8 mouse cellular contexts compared by ENCODE assay signal in the genomic region with DNA sequence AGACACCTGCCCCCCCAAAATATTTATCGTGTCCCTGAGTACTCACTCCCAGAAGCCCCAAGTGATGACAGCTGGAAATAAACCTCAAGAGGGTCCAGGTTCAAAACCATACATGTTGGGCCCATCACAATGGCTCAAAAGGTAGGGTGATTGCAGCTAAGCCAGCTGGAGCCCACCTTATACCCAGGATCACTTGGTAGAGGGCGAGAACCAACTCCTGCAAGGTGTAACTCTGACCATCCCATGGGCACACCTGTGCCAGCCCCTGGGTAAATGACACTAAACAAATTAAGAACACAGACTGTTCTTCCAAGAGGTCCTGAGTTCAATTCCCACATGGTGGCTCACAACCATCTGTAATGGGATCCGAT. TPM values are rescaled to one million over a fixed set of nuclear protein-coding genes. Genes with fewer than 3 reads are reported as not detected.
DNase-seq lines count a peak whose midpoint lies in the region; ATAC-seq and TF ChIP-seq lines count a peak whose summit lies in the region.

No protein-coding gene starts in this region.

- no peaks in the 10 kb centered on the region for H3K27me3 ChIP-seq in heart, embryonic 14.5 days (ENCODE audit: control insufficient read depth, insufficient read depth, low read length)
- H3K27me3 ChIP-seq in hindbrain, embryonic 12.5 days = no peaks in the 10 kb centered on the region
- no peaks in the 10 kb centered on the region for H3K27me3 ChIP-seq in midbrain, embryonic 12.5 days

- no peak for DNase-seq in heart, adult 8-10 months (ENCODE audit: low spot score)
- no peak for DNase-seq in B cell, adult 2 months
- no peak for DNase-seq in gastrocnemius, postnatal 25 days
- no peak for DNase-seq in MN1 (ENCODE audit: low spot score)

- peak overlapping the region; percentile 73 for H3K9ac ChIP-seq in heart, embryonic 14.5 days (ENCODE audit: low read length)
- H3K9ac ChIP-seq in hindbrain, embryonic 12.5 days = peak overlapping the region; percentile 43
- H3K9ac ChIP-seq in midbrain, embryonic 12.5 days (replicated peaks) = peak overlapping the region; percentile 41

- WGBS in heart, embryonic 14.5 days = 62% methylated on average over 3 of the region's 3 CpGs
- 59% methylated on average over 3 of the region's 3 CpGs for WGBS in bone marrow, adult 2 months
- WGBS in hindbrain, embryonic 12.5 days = 54% methylated on average over 3 of the region's 3 CpGs
- 54% methylated on average over 3 of the region's 3 CpGs for WGBS in midbrain, embryonic 12.5 days

- peaks cover 20 to 29% of the 10 kb centered on the region in 2 experiments for H3K4me1 ChIP-seq in heart, embryonic 14.5 days (ENCODE audit: control insufficient read depth in 2 of 2, insufficient read depth in 2 of 2, low read length in 2 of 2)
- peaks cover 4% of the 10 kb centered on the region for H3K4me1 ChIP-seq in bone marrow, adult 2 months (ENCODE audit: control insufficient read depth, insufficient read depth, low read length)
- peaks cover 27% of the 10 kb centered on the region for H3K4me1 ChIP-seq in hindbrain, embryonic 12.5 days
- peaks cover 33% of the 10 kb centered on the region for H3K4me1 ChIP-seq in midbrain, embryonic 12.5 days

- H3K9me3 ChIP-seq in heart, embryonic 14.5 days (ENCODE audit: control insufficient read depth, low read length) = no peaks in the 10 kb centered on the region
- no peaks in the 10 kb centered on the region for H3K9me3 ChIP-seq in hindbrain, embryonic 12.5 days (replicated peaks)
- no peaks in the 10 kb centered on the region for H3K9me3 ChIP-seq in midbrain, embryonic 12.5 days

- peak overlapping the region; percentile 74 to 76 for H3K27ac ChIP-seq in heart, embryonic 14.5 days (replicated peaks in 1 of 2; ENCODE audit: control insufficient read depth in 1 of 2, insufficient read depth in 1 of 2, low read depth in 2 of 2, low read length in 2 of 2)
- H3K27ac ChIP-seq in bone marrow, adult 2 months (ENCODE audit: control insufficient read depth, insufficient read depth, low read depth, low read length, poor library complexity) = peak overlapping the region; percentile 74
- H3K27ac ChIP-seq in hindbrain, embryonic 12.5 days = peak overlapping the region; percentile 77
- peak overlapping the region; percentile 81 for H3K27ac ChIP-seq in midbrain, embryonic 12.5 days (replicated peaks)

- peak overlapping the region; percentile 67 to 71 for H3K4me3 ChIP-seq in heart, embryonic 14.5 days (ENCODE audit: control insufficient read depth in 1 of 2, insufficient read depth in 1 of 2, low read depth in 1 of 2, low read length in 2 of 2)
- peak overlapping the region; percentile 85 for H3K4me3 ChIP-seq in bone marrow, adult 2 months (replicated peaks; ENCODE audit: control insufficient read depth, low read depth, low read length)
- peak overlapping the region; percentile 88 for H3K4me3 ChIP-seq in hindbrain, embryonic 12.5 days
- peak overlapping the region; percentile 85 for H3K4me3 ChIP-seq in midbrain, embryonic 12.5 days

- H3K4me2 ChIP-seq in heart, embryonic 14.5 days (ENCODE audit: low read length) = peak overlapping the region; percentile 78
- H3K4me2 ChIP-seq in hindbrain, embryonic 12.5 days (replicated peaks) = peak overlapping the region; percentile 82
- peak overlapping the region; percentile 60 for H3K4me2 ChIP-seq in midbrain, embryonic 12.5 days (replicated peaks)

- ATAC-seq in heart, embryonic 14.5 days (ENCODE audit: insufficient number of reproducible peaks, insufficient read depth, low FRiP score, low read depth) = no peak
- no peak for ATAC-seq in hindbrain, embryonic 12.5 days (ENCODE audit: low FRiP score)
- 0 out of 2 replicates have a peak, but pooled peaks have one; percentile 0 for ATAC-seq in midbrain, embryonic 12.5 days (ENCODE audit: low FRiP score, low read depth)

- no peak for TF ChIP-seq CTCF in bone marrow, adult 2 months (IDR thresholded peaks at IDR 0.05; ENCODE audit: control insufficient read depth, insufficient read depth, low read length)

- peaks cover 20% of the 10 kb centered on the region for H3K36me3 ChIP-seq in heart, embryonic 14.5 days (ENCODE audit: control insufficient read depth, insufficient read depth, low read length)
- peaks cover 11% of the 10 kb centered on the region for H3K36me3 ChIP-seq in hindbrain, embryonic 12.5 days
- peaks cover 16% of the 10 kb centered on the region for H3K36me3 ChIP-seq in midbrain, embryonic 12.5 days

- no peak for TF ChIP-seq POLR2A in bone marrow, adult 2 months (IDR thresholded peaks at IDR 0.05; ENCODE audit: borderline replicate concordance, control insufficient read depth, low read depth, low read length)

RNA-seq across cellular contexts. Expression of gene Fzr1, which starts 0.9 kb away (rescaled TPM):
- 64.6 and 67.0 TPM in 2 replicates for polyA plus RNA-seq in heart, embryonic 14.5 days (2014; fragmentation: Nextera tagmentation; extraction: Ambion mirVana)
- 10 to 100 TPM; 25.9 to 39.0 (median 32.2) TPM for total RNA-seq in heart, adult 8-10 months (2022)
- 126 and 131 TPM in 2 replicates for polyA plus RNA-seq in bone marrow, adult 2 months (2011; ENCODE audit: insufficient read depth, insufficient read length, low replicate concordance, missing spikeins)
- polyA plus RNA-seq in hindbrain, embryonic 12.5 days (2016; fragmentation: Nextera tagmentation; extraction: Ambion mirVana) = 132 and 134 TPM in 2 replicates
- 135 and 139 TPM in 2 replicates for polyA plus RNA-seq in midbrain, embryonic 12.5 days (2016; fragmentation: Nextera tagmentation; extraction: Ambion mirVana)
- 10 to 100 TPM; 13.5 to 14.0 TPM for total RNA-seq in gastrocnemius, postnatal 25 days (2021)

RNA-seq across cellular contexts. Expression of gene Dohh, which starts 5.1 kb away (rescaled TPM):
- polyA plus RNA-seq in heart, embryonic 14.5 days (2014; fragmentation: Nextera tagmentation; extraction: Ambion mirVana) = 52.6 and 53.5 TPM in 2 replicates
- 10 to 100 TPM; 49.1 to 55.0 (median 53.8) TPM for total RNA-seq in heart, adult 8-10 months (2022)
- polyA plus RNA-seq in bone marrow, adult 2 months (2011; ENCODE audit: insufficient read depth, insufficient read length, low replicate concordance, missing spikeins) = 14.6 and 23.0 TPM in 2 replicates
- polyA plus RNA-seq in hindbrain, embryonic 12.5 days (2016; fragmentation: Nextera tagmentation; extraction: Ambion mirVana) = 62.7 and 67.5 TPM in 2 replicates
- 63.5 and 67.2 TPM in 2 replicates for polyA plus RNA-seq in midbrain, embryonic 12.5 days (2016; fragmentation: Nextera tagmentation; extraction: Ambion mirVana)
- 10 to 100 TPM; 41.1 to 41.2 TPM for total RNA-seq in gastrocnemius, postnatal 25 days (2021)

RNA-seq across cellular contexts. Expression of gene Gm48551, which starts 5.1 kb away (rescaled TPM):
- polyA plus RNA-seq in heart, embryonic 14.5 days (2014; fragmentation: Nextera tagmentation; extraction: Ambion mirVana) = 1.7 and 2.0 TPM in 2 replicates
- 1 to 10 TPM in 2 of 4 experiments, under 1 TPM in 2; 0.73 to 1.3 (median 1.0) TPM for total RNA-seq in heart, adult 8-10 months (2022)
- polyA plus RNA-seq in bone marrow, adult 2 months (2011; ENCODE audit: insufficient read depth, insufficient read length, low replicate concordance, missing spikeins) = 3.4 and 4.3 TPM in 2 replicates
- polyA plus RNA-seq in hindbrain, embryonic 12.5 days (2016; fragmentation: Nextera tagmentation; extraction: Ambion mirVana) = 5.7 and 5.9 TPM in 2 replicates
- polyA plus RNA-seq in midbrain, embryonic 12.5 days (2016; fragmentation: Nextera tagmentation; extraction: Ambion mirVana) = 4.2 and 5.5 TPM in 2 replicates
- total RNA-seq in gastrocnemius, postnatal 25 days (2021) = 1 to 10 TPM in 1 of 2 experiments, under 1 TPM in 1; 0.78 to 1.0 TPM

RNA-seq across cellular contexts. Expression of gene Gm48552, which starts 9.6 kb away (rescaled TPM):
- 1.0 TPM in 2 replicates for polyA plus RNA-seq in heart, embryonic 14.5 days (2014; fragmentation: Nextera tagmentation; extraction: Ambion mirVana)
- under 1 TPM in 2 of 4 experiments, not detected in 2; 0.50 to 0.72 TPM for total RNA-seq in heart, adult 8-10 months (2022)
- polyA plus RNA-seq in bone marrow, adult 2 months (2011; ENCODE audit: insufficient read depth, insufficient read length, low replicate concordance, missing spikeins) = not detected in 2 replicates
- 1.1 and 2.4 TPM in 2 replicates for polyA plus RNA-seq in hindbrain, embryonic 12.5 days (2016; fragmentation: Nextera tagmentation; extraction: Ambion mirVana)
- 0.50 and 2.3 TPM in 2 replicates for polyA plus RNA-seq in midbrain, embryonic 12.5 days (2016; fragmentation: Nextera tagmentation; extraction: Ambion mirVana)
- total RNA-seq in gastrocnemius, postnatal 25 days (2021) = under 1 TPM in 1 of 2 experiments, not detected in 1; 0.59 TPM

RNA-seq across cellular contexts. Expression of gene 4930404N11Rik, which starts 13.6 kb away (rescaled TPM):
- polyA plus RNA-seq in heart, embryonic 14.5 days (2014; fragmentation: Nextera tagmentation; extraction: Ambion mirVana) = 0.28 and 0.38 TPM in 2 replicates
- total RNA-seq in heart, adult 8-10 months (2022) = under 1 TPM in 2 of 4 experiments, not detected in 2; 0.29 to 0.66 TPM
- polyA plus RNA-seq in bone marrow, adult 2 months (2011; ENCODE audit: insufficient read depth, insufficient read length, low replicate concordance, missing spikeins) = 4.5 and 12.3 TPM in 2 replicates
- 0.52 and 0.88 TPM in 2 replicates for polyA plus RNA-seq in hindbrain, embryonic 12.5 days (2016; fragmentation: Nextera tagmentation; extraction: Ambion mirVana)
- 0.34 and 0.92 TPM in 2 replicates for polyA plus RNA-seq in midbrain, embryonic 12.5 days (2016; fragmentation: Nextera tagmentation; extraction: Ambion mirVana)
- total RNA-seq in gastrocnemius, postnatal 25 days (2021) = under 1 TPM; 0.48 to 0.49 TPM
